Mouse (Mus musculus) left cerebral cortex, adult 9 months (tissue): ENCODE data around the gene Lingo1.

Experiments
- DNase-seq, 2 experiments: peaks; one replicate each; pipeline ENCODE4 v3.0.0; 2022; ENCODE audit warnings: low spot score in 2 of 2

Lingo1 gene

GRCm38 (mm10) chr9:56776881-56777801 is 19.1 kb downstream of the Lingo1 start:
- no peak for DNase-seq

DNA sequence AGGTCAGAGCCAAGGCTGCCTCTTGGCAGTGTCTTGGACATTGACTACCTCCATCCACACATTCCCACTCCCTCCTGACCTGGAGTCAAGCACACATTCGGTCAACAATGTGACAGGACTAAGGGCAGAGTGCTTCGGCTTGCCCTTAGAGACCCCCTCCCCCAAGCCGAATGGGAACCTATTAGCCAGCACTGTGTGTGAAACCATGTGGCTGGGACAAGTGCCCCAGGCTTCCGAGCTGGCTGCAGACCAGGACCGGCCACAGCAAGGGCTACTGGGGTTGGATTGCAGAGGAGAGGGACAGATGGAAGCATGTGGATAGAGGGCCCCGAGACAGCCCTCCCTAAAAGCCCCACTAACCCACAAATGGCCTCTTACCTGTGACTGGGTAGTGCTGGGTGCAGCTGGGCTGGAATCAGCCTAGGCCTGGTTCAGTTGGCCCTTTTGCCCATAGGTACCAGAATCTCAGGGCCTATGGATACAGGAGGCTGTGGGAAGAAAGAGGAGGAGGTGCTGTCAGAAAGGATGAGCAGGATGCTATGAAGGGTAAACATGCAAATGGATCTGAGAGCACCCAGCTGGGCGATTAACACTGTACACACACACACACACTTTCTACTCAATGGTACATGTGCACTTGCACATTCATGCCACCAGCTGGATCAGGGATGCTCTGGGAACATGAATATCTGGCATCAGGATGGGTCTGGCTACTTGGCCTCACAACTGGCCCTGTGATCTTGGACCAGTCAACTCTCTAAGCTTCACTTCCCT is 20.9 kb downstream of the Lingo1 start:
- no peak for DNase-seq

DNA sequence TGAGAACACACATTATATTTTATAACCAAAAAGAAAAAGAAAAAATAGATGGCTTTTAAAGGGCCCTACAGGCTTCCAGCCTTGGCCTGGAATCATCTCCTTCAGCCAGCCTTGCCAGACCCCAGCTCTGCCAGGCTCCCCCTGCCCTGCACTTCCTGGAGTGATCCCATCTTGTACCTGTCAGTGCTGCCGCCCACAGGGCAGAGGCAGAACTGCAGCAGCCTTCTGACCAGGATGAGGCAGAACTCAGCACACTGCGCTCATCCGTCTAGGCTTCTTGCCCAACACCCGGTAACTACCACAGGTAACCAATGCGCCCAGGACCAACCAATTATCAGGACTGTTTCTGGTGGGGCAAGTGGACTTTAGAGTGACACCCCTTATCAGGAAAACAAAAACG is 22.0 kb downstream of the Lingo1 start:
- no peak for DNase-seq

DNA sequence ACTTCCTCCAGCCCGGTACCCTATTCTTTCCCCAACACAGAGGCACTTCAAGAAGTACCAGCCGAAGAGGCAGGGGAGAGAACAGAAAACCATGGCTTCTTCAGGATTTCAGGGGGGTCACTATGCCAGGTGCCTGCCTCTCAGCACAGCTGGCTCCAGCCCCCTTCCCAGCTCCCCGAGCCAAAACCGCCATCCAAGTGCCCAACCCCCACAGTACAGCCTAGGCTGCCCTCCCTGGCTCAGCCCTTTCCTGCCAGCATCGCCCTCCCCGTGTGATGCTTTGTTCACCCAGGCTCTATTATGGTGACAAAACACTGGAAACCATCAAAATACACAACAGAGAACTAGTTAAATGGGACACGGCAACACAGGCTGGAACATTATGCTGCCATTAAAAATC is 22.6 kb downstream of the Lingo1 start:
- DNase-seq: no peak

DNA sequence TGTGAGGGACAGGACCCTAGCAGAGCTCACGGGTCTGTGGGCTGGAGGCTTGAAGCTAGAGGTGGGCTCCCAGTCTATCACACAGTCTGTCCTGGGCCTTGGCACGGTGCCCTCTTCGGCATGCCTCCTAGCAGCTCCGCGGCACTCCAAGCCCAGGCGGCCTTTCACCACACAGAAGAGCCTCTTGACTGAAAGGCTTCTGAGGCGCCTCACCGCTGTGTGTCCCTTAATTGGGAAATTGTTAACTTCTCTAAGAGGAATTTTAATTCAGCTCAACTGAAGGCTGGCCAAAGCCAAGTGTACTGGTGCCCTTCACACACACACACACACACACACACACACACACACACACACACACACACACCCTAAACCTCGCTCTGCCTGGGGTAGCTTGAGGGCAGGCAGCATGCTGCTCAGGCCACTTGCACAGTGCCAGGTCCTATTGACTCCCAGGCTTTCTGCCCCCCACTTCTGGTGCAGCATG is 28.6 kb downstream of the Lingo1 start:
- no peak for DNase-seq

- DNase-seq: no peak
Measured at GRCm38 (mm10) chr9:56766629-56767357, 29.5 kb downstream of the Lingo1 start.

GRCm38 (mm10) chr9:56762106-56762562 is 34.1 kb downstream of the Lingo1 start:
- DNase-seq: no peak

DNA sequence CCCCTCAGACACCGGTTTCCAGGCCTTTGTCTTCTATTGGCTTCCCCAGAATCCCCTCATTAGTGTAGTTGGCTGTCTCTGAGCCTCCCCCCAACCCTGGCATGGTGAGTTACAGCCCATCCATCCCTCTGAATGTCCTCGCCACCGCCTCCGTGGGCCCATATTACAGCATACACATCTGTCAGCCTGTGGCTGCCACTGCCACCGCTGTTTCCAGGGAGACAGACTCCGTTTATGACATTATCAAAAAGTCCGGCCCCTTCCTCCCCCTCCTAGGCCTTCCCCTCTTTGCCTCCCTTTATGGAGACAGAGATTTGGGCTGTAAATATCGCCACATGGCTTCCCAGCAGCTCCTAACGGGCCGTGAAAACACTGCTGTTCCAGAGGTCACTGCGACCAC is 38.5 kb downstream of the Lingo1 start:
- DNase-seq: no peak

- no peak for DNase-seq
Measured at GRCm38 (mm10) chr9:56755119-56755518, 41.1 kb downstream of the Lingo1 start.

GRCm38 (mm10) chr9:56753386-56753785 is 42.9 kb downstream of the Lingo1 start:
- no peak for DNase-seq

GRCm38 (mm10) chr9:56748056-56748455 is 48.2 kb downstream of the Lingo1 start:
- no peak for DNase-seq

DNA sequence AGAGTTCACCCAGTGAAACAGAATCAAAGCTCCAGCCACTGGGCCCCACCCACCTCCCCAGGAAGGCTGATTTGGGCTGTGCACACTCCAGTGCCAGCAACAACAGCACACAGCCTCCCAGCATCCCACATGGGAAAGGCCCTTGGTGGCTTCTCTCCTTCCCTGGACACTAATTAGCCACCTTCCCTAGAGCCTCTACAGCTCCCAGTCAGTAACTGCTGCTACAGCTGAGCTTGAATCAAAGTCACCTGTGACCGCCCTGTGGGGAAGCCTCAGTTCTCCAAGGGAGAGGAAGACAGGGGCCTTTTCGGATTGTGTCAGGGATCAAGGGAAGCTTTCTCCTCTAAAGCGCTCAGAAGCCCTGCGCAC is 49.4 kb downstream of the Lingo1 start:
- no peak for DNase-seq

DNA sequence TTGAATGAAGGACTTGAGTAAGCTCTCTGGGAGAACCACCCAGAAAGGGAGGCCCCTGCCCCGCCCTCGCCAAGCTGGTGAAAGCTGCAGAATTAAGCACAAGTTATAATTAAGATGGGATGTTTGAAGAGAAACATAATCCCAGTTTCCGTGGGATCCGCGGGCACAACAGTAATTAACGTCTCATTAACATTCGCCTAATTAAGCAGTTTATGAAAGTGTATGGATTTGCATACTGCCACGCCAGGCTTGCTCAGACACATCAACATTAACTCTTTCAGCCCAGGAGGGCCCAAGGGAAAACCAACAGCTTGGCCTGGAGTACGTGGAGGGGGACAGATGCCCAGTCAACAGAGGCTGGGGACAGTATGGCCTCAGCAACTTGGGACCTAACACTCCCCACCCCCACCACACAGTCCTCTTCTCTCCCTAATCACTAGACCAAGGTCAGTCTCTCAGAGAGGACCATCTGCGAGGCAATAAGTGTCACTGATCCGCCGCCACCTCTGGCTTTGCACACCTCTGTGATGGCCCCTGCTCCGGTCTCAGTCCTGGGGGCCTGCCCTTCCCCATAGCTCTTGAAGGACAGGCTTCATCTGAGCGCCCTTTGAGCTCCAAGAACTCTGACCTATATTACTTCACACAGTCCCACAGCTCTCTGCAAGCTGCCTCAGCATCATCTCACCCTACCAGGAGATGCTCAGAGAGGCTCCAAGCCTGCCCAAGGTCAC is 49.9 kb downstream of the Lingo1 start:
- no peak for DNase-seq

- DNase-seq: no peak
Measured at GRCm38 (mm10) chr9:56744369-56744768, 51.9 kb downstream of the Lingo1 start.

- no peak for DNase-seq
Measured at GRCm38 (mm10) chr9:56739181-56739737, 57.0 kb downstream of the Lingo1 start.

DNA sequence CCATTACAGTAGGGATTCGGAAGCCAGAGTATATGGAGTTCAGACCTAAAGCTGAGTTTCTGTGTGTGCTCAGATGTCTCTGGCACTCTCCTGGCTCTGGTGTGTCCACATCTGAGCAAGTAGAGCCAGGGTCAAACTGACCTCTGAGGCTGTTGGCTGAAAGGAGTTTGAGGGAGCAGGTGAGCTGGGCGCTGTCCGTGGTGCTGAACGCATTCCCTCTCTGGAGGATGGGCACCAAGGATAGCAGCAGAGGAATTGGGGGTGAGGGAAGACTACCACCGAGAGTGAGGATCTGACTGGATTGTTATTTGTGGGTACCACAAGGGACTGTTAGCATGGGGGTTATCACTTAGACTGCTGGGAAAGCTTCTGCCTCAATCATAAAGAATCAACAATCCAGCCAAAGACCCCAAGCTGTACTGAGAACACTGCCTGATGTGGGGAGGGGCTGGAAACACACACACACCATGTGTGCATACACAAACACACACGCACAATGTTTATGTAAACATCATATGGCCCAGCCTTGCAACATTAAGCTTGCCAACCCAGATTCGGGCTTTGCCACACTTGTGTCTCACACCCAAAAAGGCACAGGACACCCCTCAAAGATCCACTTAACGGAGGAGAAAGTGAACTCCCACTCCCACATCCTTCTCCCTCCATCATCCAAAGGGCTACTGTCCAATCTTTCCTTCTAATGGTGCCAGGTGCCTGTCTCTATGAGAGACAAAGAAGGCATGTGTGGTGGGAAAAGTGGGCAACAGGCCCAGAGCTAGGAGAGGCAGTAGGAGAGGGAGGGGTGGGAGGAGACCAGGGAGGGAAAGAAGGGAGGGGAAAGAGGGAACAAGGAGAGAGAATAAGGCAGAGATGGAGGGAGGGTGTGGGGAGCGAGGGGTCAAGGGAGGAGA is 57.8 kb downstream of the Lingo1 start:
- DNase-seq: no peak

DNA sequence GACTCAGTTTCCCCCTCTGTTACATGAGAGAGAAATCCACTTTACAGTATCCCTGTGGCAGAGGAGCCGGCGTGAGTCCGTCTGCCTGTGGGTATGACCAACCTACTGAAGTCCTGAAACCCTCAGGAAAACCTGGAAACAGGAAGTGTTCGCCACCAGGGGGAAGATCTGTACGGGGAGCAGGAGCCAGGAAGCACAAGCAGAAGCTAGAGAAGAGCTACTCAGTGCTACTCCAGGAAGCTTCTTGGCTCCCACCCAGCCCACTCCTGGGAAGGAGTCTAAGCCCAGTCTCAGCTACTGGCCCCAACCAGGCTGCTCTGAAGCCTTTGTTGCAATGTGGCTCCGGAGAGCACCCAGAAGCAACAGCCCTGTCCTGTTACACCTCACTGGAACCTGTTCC is 61.9 kb downstream of the Lingo1 start:
- no peak for DNase-seq

DNA sequence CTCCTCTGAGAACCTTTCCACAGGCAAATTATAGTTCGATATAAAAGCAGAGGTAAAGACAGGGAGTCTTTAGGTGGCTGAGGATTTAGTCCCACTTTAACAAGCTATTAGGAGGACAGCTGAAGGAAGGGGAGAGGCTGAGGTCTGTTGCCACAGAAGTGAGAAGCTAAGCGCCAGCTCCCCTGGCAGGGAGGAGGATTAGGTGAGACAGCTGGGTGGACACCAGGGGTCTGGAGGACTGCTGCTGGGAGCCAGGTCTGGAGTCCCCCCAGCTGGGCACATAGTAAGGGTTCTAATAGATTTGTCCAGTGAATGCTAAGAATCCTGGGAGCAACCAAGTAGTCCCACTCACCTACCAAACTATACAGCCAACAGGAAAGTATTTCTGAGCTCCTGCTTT is 65.3 kb downstream of the Lingo1 start:
- no peak for DNase-seq

- no peak for DNase-seq
Measured at GRCm38 (mm10) chr9:56729145-56729544, 67.1 kb downstream of the Lingo1 start.
